ENCODE assay signal across 20 mouse cellular contexts in the genomic region with DNA sequence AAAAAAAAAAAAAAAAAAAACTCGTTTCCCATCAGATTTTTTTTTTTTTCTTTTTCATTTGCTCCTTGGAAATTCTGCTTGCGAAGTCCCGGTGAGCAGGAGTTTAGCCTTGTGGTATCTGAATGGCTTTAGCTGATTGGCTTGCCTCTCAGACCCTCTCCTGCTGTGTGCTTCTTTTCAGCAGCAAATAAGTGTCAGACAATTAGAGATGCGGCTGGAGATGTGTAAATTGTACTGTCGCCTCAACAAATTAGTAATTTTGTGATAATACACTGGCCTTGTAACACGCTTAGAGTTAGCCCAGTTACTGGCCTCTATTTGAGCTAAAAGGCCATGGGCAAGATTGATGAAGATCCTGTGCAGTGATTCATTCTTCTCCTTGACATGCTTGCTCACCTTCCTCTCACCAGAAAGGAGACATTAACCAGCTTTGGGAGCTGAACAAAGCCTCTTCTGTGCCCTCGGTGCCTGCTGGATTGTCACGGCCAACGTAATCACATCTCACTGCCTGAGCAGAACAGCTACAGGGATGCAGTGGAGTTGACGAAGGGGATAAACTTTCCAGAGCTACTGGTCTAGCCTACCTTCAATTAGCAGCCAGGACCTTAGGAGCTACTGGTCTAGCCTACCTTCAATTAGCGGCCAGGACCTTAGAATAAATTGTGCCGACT.
DNase-seq lines count a peak whose midpoint lies in the region; ATAC-seq lines count a peak whose summit lies in the region.
"Had no signal": no experiment of that assay in that cellular context is flagged by ENCODE, and none has a peak within 500 bp of the region (broad histone marks: within the 10 kb centered on the region; RNA-seq: fewer than 3 reads in every experiment).

No protein-coding gene starts in this region.

- no peaks in the 10 kb centered on the region; the same call in 1 of the 2 replicates for H3K4me1 ChIP-seq in hindbrain, embryonic 10.5 days (replicated peaks)
- no peaks in the 10 kb centered on the region for H3K4me1 ChIP-seq in hindbrain, embryonic 12.5 days
- H3K4me1 ChIP-seq in forebrain, embryonic 11.5 days (replicated peaks; ENCODE audit: control insufficient read depth, insufficient read depth, low read length): peaks cover 4% of the 10 kb centered on the region; the same call in 1 of the 2 replicates
- no peaks in the 10 kb centered on the region for H3K4me1 ChIP-seq in midbrain, embryonic 12.5 days
- H3K4me1 ChIP-seq in kidney, embryonic 16.5 days (ENCODE audit: insufficient read depth, low read length): no peaks in the 10 kb centered on the region
- H3K4me1 ChIP-seq in liver, embryonic 11.5 days (replicated peaks; ENCODE audit: control insufficient read depth, insufficient read depth, low read length): no peaks in the 10 kb centered on the region
- H3K4me1 ChIP-seq: embryonic facial prominence, embryonic 13.5 days; heart, embryonic 13.5 days; hindbrain, embryonic 15.5 days; limb, embryonic 12.5 days; liver, embryonic 15.5 days; neural tube, embryonic 13.5 days had no signal

- H3K9me3 ChIP-seq in hindbrain, embryonic 10.5 days: no peaks in the 10 kb centered on the region
- H3K9me3 ChIP-seq in hindbrain, embryonic 12.5 days (replicated peaks): no peaks in the 10 kb centered on the region
- no peaks in the 10 kb centered on the region for H3K9me3 ChIP-seq in forebrain, embryonic 11.5 days (ENCODE audit: control insufficient read depth, low read length)
- no peaks in the 10 kb centered on the region for H3K9me3 ChIP-seq in midbrain, embryonic 12.5 days
- no peaks in the 10 kb centered on the region for H3K9me3 ChIP-seq in kidney, embryonic 16.5 days (ENCODE audit: low read length)
- no peaks in the 10 kb centered on the region for H3K9me3 ChIP-seq in liver, embryonic 11.5 days (ENCODE audit: control insufficient read depth, low read length)
- H3K9me3 ChIP-seq: embryonic facial prominence, embryonic 13.5 days; heart, embryonic 13.5 days; hindbrain, embryonic 15.5 days; limb, embryonic 12.5 days; liver, embryonic 15.5 days; neural tube, embryonic 13.5 days had no signal

- no peak overlapping the region for H3K27ac ChIP-seq in hindbrain, embryonic 10.5 days
- no peak overlapping the region for H3K27ac ChIP-seq in hindbrain, embryonic 12.5 days
- peak overlapping the region; percentile 59 for H3K27ac ChIP-seq in forebrain, embryonic 11.5 days (ENCODE audit: low read depth, low read length)
- no peak overlapping the region for H3K27ac ChIP-seq in midbrain, embryonic 12.5 days (replicated peaks)
- no peak overlapping the region for H3K27ac ChIP-seq in kidney, embryonic 16.5 days (ENCODE audit: low read length)
- H3K27ac ChIP-seq in liver, embryonic 11.5 days (ENCODE audit: low read depth, low read length): no peak overlapping the region
- H3K27ac ChIP-seq: embryonic facial prominence, embryonic 13.5 days; heart, embryonic 13.5 days; hindbrain, embryonic 15.5 days; limb, embryonic 12.5 days; liver, embryonic 15.5 days; neural tube, embryonic 13.5 days had no signal

- H3K4me2 ChIP-seq in hindbrain, embryonic 12.5 days (replicated peaks): no peak overlapping the region
- no peak overlapping the region for H3K4me2 ChIP-seq in forebrain, embryonic 11.5 days (ENCODE audit: low read depth, low read length, severe bottlenecking)
- H3K4me2 ChIP-seq in midbrain, embryonic 12.5 days (replicated peaks): no peak overlapping the region
- H3K4me2 ChIP-seq in kidney, embryonic 16.5 days (replicated peaks; ENCODE audit: low read depth, low read length): no peak overlapping the region
- no peak overlapping the region for H3K4me2 ChIP-seq in liver, embryonic 11.5 days
- H3K4me2 ChIP-seq: embryonic facial prominence, embryonic 13.5 days; heart, embryonic 13.5 days; hindbrain, embryonic 15.5 days; limb, embryonic 12.5 days; liver, embryonic 15.5 days; neural tube, embryonic 13.5 days had no signal

- ATAC-seq in hindbrain, embryonic 12.5 days (ENCODE audit: low FRiP score): no peak
- ATAC-seq in forebrain, embryonic 11.5 days (replicated peaks; ENCODE audit: low FRiP score): peak; percentile 70
- ATAC-seq in midbrain, embryonic 12.5 days (ENCODE audit: low FRiP score, low read depth): peak; percentile 63; the same call in 1 of the 2 replicates
- no peak for ATAC-seq in kidney, embryonic 16.5 days (ENCODE audit: low FRiP score, low TSS enrichment)
- ATAC-seq in liver, embryonic 11.5 days (replicated peaks; ENCODE audit: low FRiP score): no peak

- intact Hi-C loops in heart, postnatal 25 days (cut with DNase I): no loop called here

- no peaks in the 10 kb centered on the region for H3K27me3 ChIP-seq in hindbrain, embryonic 10.5 days (ENCODE audit: insufficient read depth, poor library complexity, severe bottlenecking)
- H3K27me3 ChIP-seq in hindbrain, embryonic 12.5 days: no peaks in the 10 kb centered on the region
- H3K27me3 ChIP-seq in forebrain, embryonic 11.5 days (ENCODE audit: control insufficient read depth, insufficient read depth, low read length): no peaks in the 10 kb centered on the region
- H3K27me3 ChIP-seq in midbrain, embryonic 12.5 days: no peaks in the 10 kb centered on the region
- no peaks in the 10 kb centered on the region for H3K27me3 ChIP-seq in kidney, embryonic 16.5 days (ENCODE audit: insufficient read depth, low read length)
- no peaks in the 10 kb centered on the region for H3K27me3 ChIP-seq in liver, embryonic 11.5 days (replicated peaks; ENCODE audit: control insufficient read depth, insufficient read depth, low read length)
- H3K27me3 ChIP-seq: embryonic facial prominence, embryonic 13.5 days; heart, embryonic 13.5 days; hindbrain, embryonic 15.5 days; limb, embryonic 12.5 days; liver, embryonic 15.5 days; neural tube, embryonic 13.5 days had no signal

- no peaks in the 10 kb centered on the region for H3K36me3 ChIP-seq in hindbrain, embryonic 10.5 days
- no peaks in the 10 kb centered on the region for H3K36me3 ChIP-seq in hindbrain, embryonic 12.5 days
- no peaks in the 10 kb centered on the region for H3K36me3 ChIP-seq in forebrain, embryonic 11.5 days (ENCODE audit: control insufficient read depth, insufficient read depth, low read length)
- H3K36me3 ChIP-seq in midbrain, embryonic 12.5 days: no peaks in the 10 kb centered on the region
- H3K36me3 ChIP-seq in kidney, embryonic 16.5 days (ENCODE audit: insufficient read depth, low read length): no peaks in the 10 kb centered on the region
- no peaks in the 10 kb centered on the region for H3K36me3 ChIP-seq in liver, embryonic 11.5 days (ENCODE audit: control insufficient read depth, insufficient read depth, low read length)
- H3K36me3 ChIP-seq: embryonic facial prominence, embryonic 13.5 days; heart, embryonic 13.5 days; hindbrain, embryonic 15.5 days; limb, embryonic 12.5 days; liver, embryonic 15.5 days; neural tube, embryonic 13.5 days had no signal

- DNase-seq in hindbrain, embryonic 10.5 days (ENCODE audit: low spot score): peak; percentile 5
- peak; percentile 44 for DNase-seq in R1 (ENCODE audit: low read depth, low spot score)
- peak; percentile 52 for DNase-seq in forebrain, embryonic 11.5 days (ENCODE audit: low spot score)
- DNase-seq in liver, embryonic 11.5 days (ENCODE audit: low spot score): no peak
- no peak for DNase-seq in heart, postnatal 25 days (ENCODE audit: low spot score)
- DNase-seq: cerebellum, postnatal 25 days; gastrocnemius, postnatal 25 days; kidney, adult 2 months; kidney, postnatal 4 days; lung, postnatal 14 days; thymus, adult 2 months had no signal

- no peak overlapping the region for H3K4me3 ChIP-seq in hindbrain, embryonic 10.5 days
- H3K4me3 ChIP-seq in hindbrain, embryonic 12.5 days: no peak overlapping the region
- H3K4me3 ChIP-seq in forebrain, embryonic 11.5 days (ENCODE audit: low read depth, low read length): no peak overlapping the region
- no peak overlapping the region for H3K4me3 ChIP-seq in midbrain, embryonic 12.5 days
- no peak overlapping the region for H3K4me3 ChIP-seq in kidney, embryonic 16.5 days (ENCODE audit: low read length)
- H3K4me3 ChIP-seq in liver, embryonic 11.5 days (ENCODE audit: low read depth, low read length): no peak overlapping the region
- H3K4me3 ChIP-seq: embryonic facial prominence, embryonic 13.5 days; heart, embryonic 13.5 days; hindbrain, embryonic 15.5 days; limb, embryonic 12.5 days; liver, embryonic 15.5 days; neural tube, embryonic 13.5 days had no signal

- H3K9ac ChIP-seq in hindbrain, embryonic 12.5 days: no peak overlapping the region
- H3K9ac ChIP-seq in forebrain, embryonic 11.5 days (ENCODE audit: low read length): no peak overlapping the region
- no peak overlapping the region for H3K9ac ChIP-seq in midbrain, embryonic 12.5 days (replicated peaks)
- no peak overlapping the region for H3K9ac ChIP-seq in kidney, embryonic 16.5 days (replicated peaks; ENCODE audit: low read length)
- no peak overlapping the region for H3K9ac ChIP-seq in liver, embryonic 11.5 days (ENCODE audit: low read depth, low read length)
- H3K9ac ChIP-seq: embryonic facial prominence, embryonic 13.5 days; heart, embryonic 13.5 days; hindbrain, embryonic 15.5 days; limb, embryonic 12.5 days; liver, embryonic 15.5 days; neural tube, embryonic 13.5 days had no signal

- 29% methylated on average over 12 of the region's 12 CpGs for WGBS in hindbrain, embryonic 10.5 days
- WGBS in hindbrain, embryonic 12.5 days: 35% methylated on average over 12 of the region's 12 CpGs
- WGBS in forebrain, embryonic 11.5 days: 13% methylated on average over 12 of the region's 12 CpGs
- 21% methylated on average over 12 of the region's 12 CpGs for WGBS in midbrain, embryonic 12.5 days
- 56% methylated on average over 12 of the region's 12 CpGs for WGBS in kidney, embryonic 16.5 days
- 53% methylated on average over 12 of the region's 12 CpGs for WGBS in liver, embryonic 11.5 days

Comparison
In these comparisons a context has a peak if more than half of its experiments do, and no peak if none do; other contexts are left out.
1. DNase-seq: peak in hindbrain, embryonic 10.5 days (single experiment), R1 (single experiment) and forebrain, embryonic 11.5 days (single experiment); none in liver, embryonic 11.5 days (single experiment) and heart, postnatal 25 days (single experiment).
2. ATAC-seq: peak in forebrain, embryonic 11.5 days (single experiment) and midbrain, embryonic 12.5 days (single experiment); none in hindbrain, embryonic 12.5 days (single experiment), kidney, embryonic 16.5 days (single experiment) and liver, embryonic 11.5 days (single experiment).